Mouse (Mus musculus) embryonic fibroblast, embryonic 13.5 days (primary cell): ENCODE data around the gene Krt6a.

Experiments used
- CTCF ChIP-seq: IDR thresholded peaks from 2 replicates; pipeline ENCODE4 v1.5.1; 2011; ENCODE audit warnings: mild to moderate bottlenecking, control low read depth, low read length, moderate library complexity, borderline replicate concordance; ENCODE audit not compliant: insufficient read depth
- POLR2A ChIP-seq: IDR thresholded peaks from 2 replicates; pipeline ENCODE4 v1.6.1; 2011; ENCODE audit warnings: low read depth, mild to moderate bottlenecking, control low read depth, low read length, moderate library complexity

DNA sequence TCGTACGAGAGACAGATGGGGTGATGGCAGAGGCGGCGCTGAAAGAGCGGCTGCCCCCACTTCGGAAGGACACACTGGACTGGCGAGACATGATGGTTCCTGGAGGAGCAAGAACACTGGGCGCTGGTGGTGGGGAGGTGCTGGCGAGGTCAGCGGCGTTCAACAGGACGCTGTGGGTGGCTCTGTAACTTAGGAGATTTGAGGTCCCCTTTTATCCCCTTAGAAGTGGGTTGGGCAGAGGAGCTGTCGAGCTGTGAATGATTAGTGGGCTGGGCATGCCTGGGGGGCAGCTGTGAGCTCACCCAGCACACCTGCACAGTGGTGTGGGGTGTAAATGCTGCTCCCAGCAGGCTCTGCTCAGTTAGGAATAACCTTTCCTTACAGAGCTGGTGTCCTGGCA is 18.6 kb upstream of the Krt6a start, which contains the start of gene Krt5:
- TF ChIP-seq POLR2A (no peak), CTCF (no peak)
